Mouse (Mus musculus) lung, postnatal 0 days (tissue): Measurements from ENCODE around the gene Mien1. TPM values are rescaled to one million over a fixed set of nuclear protein-coding genes. Genes with fewer than 3 reads are reported as not detected.

Experiments
- ATAC-seq: fragments of 200-750 bp; cut with Nextera tagmentation; 2 replicates; pipeline ENCODE4 v1.8.0; 2017; ENCODE audit warnings: moderate library complexity
- DNase-seq: peaks from one replicate; pipeline ENCODE4 v3.0.0-alpha.2; 2016; ENCODE audit warnings: low spot score
- H3K27ac ChIP-seq: fragments of 300-500 bp; sonication (generic); 2 replicates; pipeline ENCODE4 v1.5.1; 2014; ENCODE audit warnings: antibody characterized with exemption, mild to moderate bottlenecking, low read length, mixed read lengths
- H3K27me3 ChIP-seq: fragments of 300-500 bp; sonication (generic); replicated peaks from 2 replicates; pipeline ENCODE4 v1.6.1; 2014; ENCODE audit warnings: low read length, mixed read lengths; ENCODE audit not compliant: insufficient read depth
- H3K36me3 ChIP-seq: fragments of 300-500 bp; sonication (generic); 2 replicates; pipeline ENCODE4 v1.6.1; 2014; ENCODE audit warnings: low read length, mixed read lengths; ENCODE audit not compliant: insufficient read depth
- H3K4me1 ChIP-seq: fragments of 300-500 bp; sonication (generic); 2 replicates; pipeline ENCODE4 v1.6.1; 2014; ENCODE audit warnings: antibody characterized with exemption, low read depth, low read length, mixed read lengths; ENCODE audit not compliant: insufficient read depth
- H3K4me2 ChIP-seq: fragments of 300-500 bp; sonication (generic); replicated peaks from 2 replicates; pipeline ENCODE4 v1.6.1; 2014; ENCODE audit warnings: low read depth, mild to moderate bottlenecking, low read length, moderate library complexity, mixed read lengths
- H3K4me3 ChIP-seq: fragments of 300-500 bp; sonication (generic); 2 replicates; pipeline ENCODE4 v1.5.1; 2014; ENCODE audit warnings: low read depth, low read length
- H3K9ac ChIP-seq: fragments of 300-500 bp; sonication (generic); replicated peaks from 2 replicates; pipeline ENCODE4 v1.6.1; 2014; ENCODE audit warnings: low read depth, mild to moderate bottlenecking
- H3K9me3 ChIP-seq: fragments of 300-500 bp; sonication (generic); 2 replicates; pipeline ENCODE4 v1.6.1; 2016; ENCODE audit warnings: low read length, mixed read lengths
- CTCF ChIP-seq: IDR thresholded peaks from 2 replicates; pipeline ENCODE4 v1.5.1; 2016; ENCODE audit warnings: antibody characterized with exemption, mild to moderate bottlenecking
- EP300 ChIP-seq: IDR thresholded peaks from 2 replicates; pipeline ENCODE4 v1.6.1; 2016; ENCODE audit warnings: antibody characterized with exemption, mild to moderate bottlenecking, control low read depth
- WGBS: fragments of 180-500 bp; shearing (Covaris S2); extraction: QIAGEN DNeasy Blood & Tissue Kit; methylation state at CpG from one replicate; pipeline ENCODE4 v1.1.7; 2014; 5-methylcytosine and 5-hydroxymethylcytosine counted together
- polyA plus RNA-seq: library from polyadenylated mRNA; unstranded; fragments of >200 nt; fragmentation: Nextera tagmentation; extraction: Ambion mirVana; gene quantifications from 2 replicates; pipeline ENCODE4 v1.2.1, GENCODE M21; 2015

Mien1 gene
- polyA plus RNA-seq, 1 experiment from 2014 or later, result 86.1 TPM

DNA sequence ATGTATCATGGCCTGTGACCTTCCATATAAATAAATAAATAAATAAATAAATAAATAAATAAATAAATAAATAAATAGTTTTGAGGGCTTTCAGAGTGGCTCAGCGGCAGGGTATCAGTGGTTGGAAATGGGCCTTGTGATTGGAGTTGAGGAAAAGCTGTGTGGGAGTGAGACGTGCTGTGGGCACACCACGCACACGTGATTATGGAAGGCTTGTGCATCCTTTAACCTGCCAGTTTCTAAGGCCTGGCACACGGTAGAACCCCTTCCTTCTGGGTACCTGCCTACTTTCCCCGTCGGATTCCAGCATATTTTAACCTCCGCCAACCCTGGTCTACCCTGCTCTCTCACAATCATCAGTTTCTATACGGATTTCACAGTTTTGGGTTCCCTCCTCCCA, 18.2 kb upstream of the Mien1 start:
- Histone ChIP-seq H3K27me3 (0 out of 2 replicates have a peak, but pooled peaks cover 6% of the 10 kb centered on the region), H3K36me3 (no peaks in the 10 kb centered on the region), H3K27ac (no peak overlapping the region), H3K4me3 (peak overlapping the region; percentile 54; the same call in 1 of the 2 replicates), H3K4me2 (peak overlapping the region; percentile 88), H3K4me1 (peaks cover 6% of the 10 kb centered on the region), H3K9ac (no peak overlapping the region), H3K9me3 (no peaks in the 10 kb centered on the region)
- ATAC-seq (peak; percentile 11), DNase-seq (no peak)
- WGBS, result 18% methylated on average over 9 of the region's 9 CpGs
- TF ChIP-seq CTCF (no peak), EP300 (no peak)

- WGBS, result 49% methylated on average over 5 of the region's 5 CpGs
- DNase-seq (no peak), ATAC-seq (no peak)
- Histone ChIP-seq H3K9me3 (no peaks in the 10 kb centered on the region), H3K27ac (no peak overlapping the region), H3K36me3 (no peaks in the 10 kb centered on the region), H3K4me1 (peaks cover 6% of the 10 kb centered on the region), H3K27me3 (0 out of 2 replicates have a peak, but pooled peaks cover 6% of the 10 kb centered on the region), H3K4me3 (no peak overlapping the region), H3K9ac (no peak overlapping the region), H3K4me2 (no peak overlapping the region)
- TF ChIP-seq CTCF (no peak), EP300 (no peak)
Observed at GRCm38 (mm10) chr11:98456545-98456944, 17.8 kb upstream of the Mien1 start.

DNA sequence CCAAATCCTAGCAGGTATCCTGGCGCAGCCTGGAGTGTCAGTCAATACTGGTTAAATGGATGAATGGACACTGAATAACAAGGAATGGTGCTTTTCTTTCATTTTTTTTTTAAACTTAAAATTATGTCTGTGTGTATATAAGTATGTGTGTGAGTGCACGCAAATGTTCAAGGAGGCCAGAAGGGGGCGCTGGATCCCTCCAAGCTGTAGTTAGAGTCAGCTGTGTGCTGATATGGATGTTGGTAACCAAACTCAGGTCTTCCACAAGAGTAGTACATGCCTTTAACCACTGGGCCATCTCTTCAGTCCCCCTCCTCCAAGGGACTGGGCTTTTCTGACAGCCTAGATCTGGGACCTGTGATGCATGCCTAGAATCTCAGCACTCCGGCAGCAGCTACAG, 16.7 kb upstream of the Mien1 start:
- 79% methylated on average over 4 of the region's 4 CpGs for WGBS
- Histone ChIP-seq H3K27me3 (0 out of 2 replicates have a peak, but pooled peaks cover 6% of the 10 kb centered on the region), H3K9me3 (no peaks in the 10 kb centered on the region), H3K36me3 (no peaks in the 10 kb centered on the region), H3K27ac (no peak overlapping the region), H3K9ac (no peak overlapping the region), H3K4me2 (no peak overlapping the region), H3K4me3 (no peak overlapping the region), H3K4me1 (peaks cover 6% of the 10 kb centered on the region)
- no peak for TF ChIP-seq EP300
- peak; percentile 45; the same call in 1 of the 2 replicates for TF ChIP-seq CTCF
- DNase-seq (no peak), ATAC-seq (no peak)

GRCm38 (mm10) chr11:98449921-98450771, 11.4 kb upstream of the Mien1 start:
- Histone ChIP-seq H3K27me3 (no peaks in the 10 kb centered on the region), H3K9me3 (no peaks in the 10 kb centered on the region), H3K4me3 (no peak overlapping the region), H3K9ac (no peak overlapping the region), H3K36me3 (no peaks in the 10 kb centered on the region), H3K27ac (no peak overlapping the region), H3K4me1 (no peaks in the 10 kb centered on the region), H3K4me2 (0 out of 2 replicates have a peak overlapping the region, but pooled peaks have one; percentile 52)
- ATAC-seq (no peak), DNase-seq (no peak)
- 57% methylated on average over 20 of the region's 20 CpGs for WGBS
- TF ChIP-seq CTCF (no peak), EP300 (no peak)

DNA sequence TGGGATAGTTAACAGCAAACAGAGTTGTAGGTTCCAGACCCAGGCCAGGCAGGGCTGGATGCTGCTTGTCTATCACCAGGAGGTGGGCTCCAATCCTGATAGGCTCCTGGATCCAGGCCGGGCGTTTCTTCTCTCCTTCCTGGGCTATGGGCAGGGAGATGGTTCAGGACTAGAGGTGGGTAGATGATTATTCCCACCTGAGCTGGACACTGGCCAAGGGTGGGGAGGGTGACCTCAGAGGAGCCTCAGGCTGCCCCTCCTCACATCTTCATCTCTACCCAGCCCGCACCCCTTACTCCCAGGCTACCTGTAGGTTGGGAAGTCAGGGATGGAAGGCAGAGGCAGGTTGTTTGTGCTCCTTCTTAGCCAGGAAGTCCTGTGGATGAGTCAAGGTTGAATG, 10.6 kb upstream of the Mien1 start:
- WGBS, result 48% methylated on average over 3 of the region's 3 CpGs
- H3K9me3 ChIP-seq, result no peaks in the 10 kb centered on the region
- no peak for ATAC-seq
- H3K4me2 ChIP-seq, result peak overlapping the region; percentile 52
- H3K4me3 ChIP-seq, result no peak overlapping the region
- no peaks in the 10 kb centered on the region for H3K27me3 ChIP-seq
- DNase-seq, result no peak
- no peaks in the 10 kb centered on the region for H3K4me1 ChIP-seq
- TF ChIP-seq EP300 (no peak), CTCF (no peak)
- no peak overlapping the region for H3K27ac ChIP-seq
- no peaks in the 10 kb centered on the region for H3K36me3 ChIP-seq
- H3K9ac ChIP-seq, result no peak overlapping the region

DNA sequence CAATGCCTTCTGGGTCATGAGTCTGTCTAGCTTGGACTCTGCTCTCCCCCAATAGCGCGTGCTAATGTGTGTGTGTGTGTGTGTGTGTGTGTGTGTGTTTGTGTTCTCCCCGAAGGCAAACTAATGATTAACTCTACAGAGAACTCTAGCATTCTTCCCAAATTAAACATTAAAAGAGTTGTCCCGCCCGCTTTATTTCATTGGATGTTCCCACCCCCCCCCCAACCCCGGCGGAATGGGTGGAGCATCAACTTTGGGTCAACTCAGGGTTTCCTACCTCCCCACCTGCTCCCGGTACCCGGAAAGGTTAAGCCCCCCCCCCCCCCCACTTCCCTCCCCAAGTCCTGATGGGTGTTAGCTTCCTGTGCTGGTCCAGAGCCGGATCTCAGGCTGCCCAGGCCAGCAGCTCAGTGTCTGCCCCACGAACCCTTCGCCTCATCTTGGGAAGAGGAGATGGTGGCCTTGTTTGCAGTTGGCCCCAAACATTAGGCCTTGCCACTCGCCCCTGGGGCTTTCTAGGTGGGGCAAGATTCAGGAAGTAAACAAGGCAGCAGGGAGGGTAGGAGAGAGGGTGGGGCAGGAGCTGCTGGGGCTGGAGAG, 9.5 kb upstream of the Mien1 start:
- peak overlapping the region; percentile 46 for H3K4me3 ChIP-seq
- H3K27me3 ChIP-seq, result no peaks in the 10 kb centered on the region
- H3K9ac ChIP-seq, result no peak overlapping the region
- H3K4me1 ChIP-seq, result no peaks in the 10 kb centered on the region
- 22% methylated on average over 10 of the region's 13 CpGs for WGBS
- H3K9me3 ChIP-seq, result no peaks in the 10 kb centered on the region
- no peaks in the 10 kb centered on the region for H3K36me3 ChIP-seq
- peak overlapping the region; percentile 52 for H3K4me2 ChIP-seq
- H3K27ac ChIP-seq, result peak overlapping the region; percentile 85
- TF ChIP-seq EP300, result 0 out of 2 replicates have a peak, but pooled peaks have one; percentile 16
- TF ChIP-seq CTCF, result no peak
- ATAC-seq, result peak; percentile 53
- peak; percentile 78 for DNase-seq
